Mouse (Mus musculus): Measurements from ENCODE around the gene Rac3. TPM values are rescaled to one million over a fixed set of nuclear protein-coding genes. Genes with fewer than 3 reads are reported as not detected.

Gene Rac3
- polyA plus RNA-seq, 1 experiment: 66.1 TPM

GRCm38 (mm10) chr11:120733521-120733920 is 12.3 kb downstream of the Rac3 start:
- no peak for DNase-seq
- TF ChIP-seq CTCF (IDR thresholded peaks at IDR 0.05; ENCODE audit: borderline replicate concordance, insufficient read depth, low read depth, low read length): no peak
- TF ChIP-seq POLR2A (IDR thresholded peaks at IDR 0.05; ENCODE audit: borderline replicate concordance, insufficient read depth, low read length): no peak
- no peaks in the 10 kb centered on the region for H3K27me3 ChIP-seq (ENCODE audit: control insufficient read depth, insufficient read depth, low read length)
- H3K4me1 ChIP-seq (ENCODE audit: control insufficient read depth, insufficient read depth, low read length): no peaks in the 10 kb centered on the region
- 38% methylated on average over 6 of the region's 6 CpGs for WGBS
- no peak overlapping the region for H3K27ac ChIP-seq (ENCODE audit: insufficient read depth, low read length)
- H3K4me3 ChIP-seq (replicated peaks; ENCODE audit: insufficient read depth, low read depth, low read length): no peak overlapping the region

DNA sequence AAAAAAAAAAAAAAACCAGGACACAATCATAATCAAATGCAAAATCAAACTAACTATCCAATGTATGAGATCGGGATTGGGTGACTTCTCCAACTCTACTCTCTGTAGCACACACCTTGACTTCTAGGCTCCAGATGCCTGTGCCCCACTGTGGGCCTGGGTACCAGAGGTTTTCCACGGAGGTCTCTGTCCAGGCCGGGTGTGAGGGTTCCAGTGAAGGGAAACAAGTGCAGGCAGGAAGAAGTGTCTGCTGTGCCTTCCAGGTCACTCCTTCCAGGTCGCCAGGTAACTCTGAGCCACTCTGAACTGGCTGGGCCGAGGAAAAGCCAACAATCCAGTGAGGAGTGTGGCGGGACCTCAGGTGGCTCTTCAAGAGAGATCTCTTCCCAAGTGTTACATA is 15.2 kb downstream of the Rac3 start:
- H3K27ac ChIP-seq (ENCODE audit: insufficient read depth, low read length): no peak overlapping the region
- no peaks in the 10 kb centered on the region for H3K4me1 ChIP-seq (ENCODE audit: control insufficient read depth, insufficient read depth, low read length)
- WGBS: 71% methylated on average over 6 of the region's 6 CpGs
- TF ChIP-seq CTCF (IDR thresholded peaks at IDR 0.05; ENCODE audit: borderline replicate concordance, insufficient read depth, low read depth, low read length) (no peak), POLR2A (IDR thresholded peaks at IDR 0.05; ENCODE audit: borderline replicate concordance, insufficient read depth, low read length) (no peak)
- H3K4me3 ChIP-seq (replicated peaks; ENCODE audit: insufficient read depth, low read depth, low read length): no peak overlapping the region
- no peaks in the 10 kb centered on the region for H3K27me3 ChIP-seq (ENCODE audit: control insufficient read depth, insufficient read depth, low read length)
- DNase-seq: no peak

DNA sequence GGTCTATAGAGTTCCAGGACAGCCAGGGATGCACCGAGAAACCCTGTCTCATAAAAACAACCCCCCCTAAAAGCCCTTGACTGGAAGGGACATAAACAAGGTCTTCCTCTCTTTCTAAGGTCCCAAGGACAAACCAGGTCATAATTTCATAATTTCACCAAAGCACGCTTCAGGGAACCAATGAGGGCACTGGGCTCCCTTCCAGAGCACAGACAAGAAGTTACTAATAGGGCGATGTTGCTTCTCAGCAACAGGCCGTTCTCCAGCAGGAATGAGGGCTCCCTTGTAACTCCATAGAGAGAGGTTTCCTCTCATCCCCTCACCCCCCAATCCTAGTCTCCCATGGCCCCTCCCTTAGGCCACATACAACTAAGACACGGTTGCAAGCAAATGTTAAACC is 19.7 kb downstream of the Rac3 start:
- no peaks in the 10 kb centered on the region for H3K27me3 ChIP-seq (ENCODE audit: control insufficient read depth, insufficient read depth, low read length)
- no peak for DNase-seq
- H3K27ac ChIP-seq (ENCODE audit: insufficient read depth, low read length): no peak overlapping the region
- H3K4me1 ChIP-seq (ENCODE audit: control insufficient read depth, insufficient read depth, low read length): no peaks in the 10 kb centered on the region
- 74% methylated on average over 5 of the region's 5 CpGs for WGBS
- H3K4me3 ChIP-seq (replicated peaks; ENCODE audit: insufficient read depth, low read depth, low read length): no peak overlapping the region
- TF ChIP-seq POLR2A (IDR thresholded peaks at IDR 0.05; ENCODE audit: borderline replicate concordance, insufficient read depth, low read length) (no peak), CTCF (IDR thresholded peaks at IDR 0.05; ENCODE audit: borderline replicate concordance, insufficient read depth, low read depth, low read length) (no peak)

GRCm38 (mm10) chr11:120744121-120744701 is 22.9 kb downstream of the Rac3 start:
- no peak for DNase-seq
- WGBS: 76% methylated on average over 7 of the region's 7 CpGs

DNA sequence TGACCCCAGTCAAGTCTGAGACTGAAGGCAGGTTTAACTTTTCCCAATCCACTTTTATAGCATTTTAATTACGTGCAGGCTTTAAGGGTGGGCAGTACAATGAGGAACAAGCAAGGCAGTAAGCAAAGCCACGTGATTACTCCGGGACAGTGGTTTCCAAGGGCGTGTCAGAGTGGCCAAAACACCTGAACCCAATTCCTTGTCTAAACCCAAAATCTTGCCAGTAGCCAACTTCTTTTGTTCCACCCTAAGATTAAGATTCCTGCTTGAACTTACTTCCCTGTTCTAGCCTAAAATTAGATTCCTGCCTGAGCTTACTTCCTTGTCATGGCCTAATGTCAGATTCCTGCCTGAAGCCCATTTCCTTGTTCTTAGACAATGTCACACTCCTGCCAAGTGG is 26.7 kb downstream of the Rac3 start:
- Histone ChIP-seq H3K27me3 (ENCODE audit: control insufficient read depth, insufficient read depth, low read length) (no peaks in the 10 kb centered on the region), H3K27ac (ENCODE audit: insufficient read depth, low read length) (no peak overlapping the region), H3K4me1 (ENCODE audit: control insufficient read depth, insufficient read depth, low read length) (no peaks in the 10 kb centered on the region), H3K4me3 (replicated peaks; ENCODE audit: insufficient read depth, low read depth, low read length) (no peak overlapping the region)
- DNase-seq: no peak
- 79% methylated on average over 4 of the region's 4 CpGs for WGBS
- TF ChIP-seq CTCF (IDR thresholded peaks at IDR 0.05; ENCODE audit: borderline replicate concordance, insufficient read depth, low read depth, low read length): no peak
- TF ChIP-seq POLR2A (IDR thresholded peaks at IDR 0.05; ENCODE audit: borderline replicate concordance, insufficient read depth, low read length): no peak

More at GRCm38 (mm10) chr11:120744121-120744701, 22.9 kb downstream of the Rac3 start:
- Histone ChIP-seq H3K4me1 (ENCODE audit: control insufficient read depth, insufficient read depth, low read length) (no peaks in the 10 kb centered on the region), H3K27me3 (ENCODE audit: control insufficient read depth, insufficient read depth, low read length) (no peaks in the 10 kb centered on the region), H3K27ac (ENCODE audit: insufficient read depth, low read length) (no peak overlapping the region), H3K4me3 (replicated peaks; ENCODE audit: insufficient read depth, low read depth, low read length) (no peak overlapping the region)
- no peak for TF ChIP-seq CTCF (IDR thresholded peaks at IDR 0.05; ENCODE audit: borderline replicate concordance, insufficient read depth, low read depth, low read length)
- no peak for TF ChIP-seq POLR2A (IDR thresholded peaks at IDR 0.05; ENCODE audit: borderline replicate concordance, insufficient read depth, low read length)

- 60% methylated on average over 8 of the region's 8 CpGs for WGBS
- no peak for TF ChIP-seq POLR2A (IDR thresholded peaks at IDR 0.05; ENCODE audit: borderline replicate concordance, insufficient read depth, low read length)
- 0 out of 2 replicates have a peak, but pooled peaks have one; percentile 27 for TF ChIP-seq CTCF (IDR thresholded peaks at IDR 0.05; ENCODE audit: borderline replicate concordance, insufficient read depth, low read depth, low read length)
- Histone ChIP-seq H3K4me1 (ENCODE audit: control insufficient read depth, insufficient read depth, low read length) (no peaks in the 10 kb centered on the region), H3K27ac (ENCODE audit: insufficient read depth, low read length) (no peak overlapping the region), H3K4me3 (replicated peaks; ENCODE audit: insufficient read depth, low read depth, low read length) (no peak overlapping the region), H3K27me3 (ENCODE audit: control insufficient read depth, insufficient read depth, low read length) (no peaks in the 10 kb centered on the region)
- peak in 1 of 2 experiments; percentile 23 for DNase-seq
Measured at GRCm38 (mm10) chr11:120749430-120749829, 28.2 kb downstream of the Rac3 start.

GRCm38 (mm10) chr11:120751606-120752005 is 30.3 kb downstream of the Rac3 start:
- Histone ChIP-seq H3K27ac (ENCODE audit: insufficient read depth, low read length) (no peak overlapping the region), H3K4me1 (ENCODE audit: control insufficient read depth, insufficient read depth, low read length) (no peaks in the 10 kb centered on the region), H3K4me3 (replicated peaks; ENCODE audit: insufficient read depth, low read depth, low read length) (no peak overlapping the region), H3K27me3 (ENCODE audit: control insufficient read depth, insufficient read depth, low read length) (no peaks in the 10 kb centered on the region)
- 58% methylated on average over 4 of the region's 4 CpGs for WGBS
- DNase-seq: no peak
- TF ChIP-seq POLR2A (IDR thresholded peaks at IDR 0.05; ENCODE audit: borderline replicate concordance, insufficient read depth, low read length) (no peak), CTCF (IDR thresholded peaks at IDR 0.05; ENCODE audit: borderline replicate concordance, insufficient read depth, low read depth, low read length) (no peak)

- H3K27ac ChIP-seq (ENCODE audit: insufficient read depth, low read length): no peak overlapping the region
- no peak for DNase-seq
- no peaks in the 10 kb centered on the region for H3K4me1 ChIP-seq (ENCODE audit: control insufficient read depth, insufficient read depth, low read length)
- no peak overlapping the region for H3K4me3 ChIP-seq (replicated peaks; ENCODE audit: insufficient read depth, low read depth, low read length)
- no peaks in the 10 kb centered on the region for H3K27me3 ChIP-seq (ENCODE audit: control insufficient read depth, insufficient read depth, low read length)
- WGBS: 81% methylated on average over 9 of the region's 9 CpGs
- TF ChIP-seq POLR2A (IDR thresholded peaks at IDR 0.05; ENCODE audit: borderline replicate concordance, insufficient read depth, low read length) (no peak), CTCF (IDR thresholded peaks at IDR 0.05; ENCODE audit: borderline replicate concordance, insufficient read depth, low read depth, low read length) (no peak)
Measured at GRCm38 (mm10) chr11:120760236-120760635, 39.0 kb downstream of the Rac3 start.

Data from cerebellum, adult 2 months (tissue).